Mouse (Mus musculus): ENCODE measurements around the gene Filip1. TPM values are rescaled to one million over a fixed set of nuclear protein-coding genes. Genes with fewer than 3 reads are reported as not detected.

Filip1 gene
- polyA plus RNA-seq, 2 experiments: 4.9 to 6.0 TPM

DNA sequence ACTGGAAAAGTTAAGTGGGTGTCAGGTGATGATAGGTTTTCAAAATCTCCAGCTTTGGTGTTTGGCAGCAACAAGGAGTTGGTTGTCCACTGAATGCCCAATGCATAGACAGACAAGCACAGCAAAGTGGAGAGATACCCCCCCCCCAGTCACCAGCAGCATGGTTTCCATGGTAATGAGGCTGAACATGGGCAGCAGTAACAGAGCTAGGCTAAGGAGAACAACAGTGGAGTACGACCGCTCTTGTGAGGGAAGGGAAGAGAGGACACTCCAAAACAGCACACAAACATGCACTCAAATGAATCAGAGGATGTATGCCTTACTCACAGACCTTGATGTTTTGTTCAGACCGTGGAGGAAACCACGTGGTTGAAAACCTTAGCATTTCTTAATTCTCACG, 37.5 kb downstream of the Filip1 start:
- no peaks in the 10 kb centered on the region for H3K36me3 ChIP-seq (ENCODE audit: control insufficient read depth, insufficient read depth, low read length)
- no peak overlapping the region for H3K4me3 ChIP-seq (replicated peaks; ENCODE audit: low read length)
- ATAC-seq (ENCODE audit: low FRiP score, low read depth) (no peak), DNase-seq (ENCODE audit: low spot score) (no peak)
- H3K4me2 ChIP-seq (replicated peaks; ENCODE audit: low read depth, low read length, severe bottlenecking): no peak overlapping the region
- H3K9me3 ChIP-seq (ENCODE audit: control insufficient read depth, low read length): no peaks in the 10 kb centered on the region
- H3K4me1 ChIP-seq (ENCODE audit: control insufficient read depth, insufficient read depth, low read length): peaks cover 10% of the 10 kb centered on the region
- no peaks in the 10 kb centered on the region for H3K27me3 ChIP-seq (ENCODE audit: control insufficient read depth, insufficient read depth, low read length)
- no peak for TF ChIP-seq POLR2A (IDR thresholded peaks at IDR 0.05; ENCODE audit: borderline replicate concordance, extremely low read depth, insufficient read depth, insufficient read length)
- no peak overlapping the region for H3K27ac ChIP-seq (replicated peaks; ENCODE audit: low read depth, low read length)
- 77% methylated on average over 5 of the region's 5 CpGs for WGBS
- no peak overlapping the region for H3K9ac ChIP-seq (ENCODE audit: low read depth, low read length, severe bottlenecking)

DNA sequence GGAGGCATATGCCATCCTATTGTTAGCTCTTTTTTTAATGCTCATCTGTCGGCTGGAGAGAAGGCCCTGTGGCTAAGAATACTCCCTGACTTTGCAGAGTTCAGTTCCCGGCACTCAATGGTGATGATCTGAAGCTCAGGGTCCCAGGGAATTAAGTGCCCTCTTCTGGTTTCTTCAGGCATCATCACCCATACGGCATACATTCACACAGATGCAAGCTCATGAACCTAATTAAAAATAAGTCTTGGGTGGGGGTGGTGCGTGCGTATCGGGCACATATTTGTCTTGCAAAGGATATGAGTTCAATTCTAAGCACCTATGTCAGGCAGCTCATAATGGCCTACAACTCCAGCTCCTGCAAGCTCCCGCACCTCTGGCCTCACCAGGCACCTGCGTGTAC, 39.1 kb downstream of the Filip1 start:
- Histone ChIP-seq H3K36me3 (ENCODE audit: control insufficient read depth, insufficient read depth, low read length) (no peaks in the 10 kb centered on the region), H3K4me2 (replicated peaks; ENCODE audit: low read depth, low read length, severe bottlenecking) (no peak overlapping the region), H3K27ac (replicated peaks; ENCODE audit: low read depth, low read length) (no peak overlapping the region), H3K4me3 (replicated peaks; ENCODE audit: low read length) (no peak overlapping the region), H3K9me3 (ENCODE audit: control insufficient read depth, low read length) (no peaks in the 10 kb centered on the region), H3K27me3 (ENCODE audit: control insufficient read depth, insufficient read depth, low read length) (no peaks in the 10 kb centered on the region), H3K9ac (ENCODE audit: low read depth, low read length, severe bottlenecking) (no peak overlapping the region), H3K4me1 (ENCODE audit: control insufficient read depth, insufficient read depth, low read length) (peaks cover 9% of the 10 kb centered on the region)
- TF ChIP-seq POLR2A (IDR thresholded peaks at IDR 0.05; ENCODE audit: borderline replicate concordance, extremely low read depth, insufficient read depth, insufficient read length): no peak
- DNase-seq (ENCODE audit: low spot score) (no peak), ATAC-seq (ENCODE audit: low FRiP score, low read depth) (no peak)
- 86% methylated on average over 8 of the region's 8 CpGs for WGBS

DNA sequence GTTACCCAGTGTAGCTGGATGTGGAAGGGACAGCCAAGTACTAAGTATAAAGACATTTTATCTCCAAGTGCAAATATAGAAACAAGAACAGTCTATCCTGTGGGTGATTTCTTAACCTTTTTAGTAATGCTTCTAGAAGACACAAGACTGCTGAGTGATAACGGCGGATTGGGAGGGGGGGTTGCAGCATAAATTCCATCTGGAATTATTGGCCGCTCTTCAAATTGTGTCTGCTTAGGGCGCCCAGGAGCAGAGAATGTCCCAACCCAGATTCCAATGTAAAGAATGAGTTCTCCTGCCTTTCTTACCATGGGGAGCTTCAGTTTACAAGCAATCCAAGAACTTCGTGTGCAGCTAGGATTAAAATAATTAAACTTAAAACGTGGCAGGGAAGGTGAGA, 39.9 kb downstream of the Filip1 start:
- no peak overlapping the region for H3K4me2 ChIP-seq (replicated peaks; ENCODE audit: low read depth, low read length, severe bottlenecking)
- H3K27ac ChIP-seq (replicated peaks; ENCODE audit: low read depth, low read length): no peak overlapping the region
- H3K4me1 ChIP-seq (ENCODE audit: control insufficient read depth, insufficient read depth, low read length): 0 out of 2 replicates have a peak, but pooled peaks cover under 1% of the 10 kb centered on the region
- no peak for ATAC-seq (ENCODE audit: low FRiP score, low read depth)
- no peak for TF ChIP-seq POLR2A (IDR thresholded peaks at IDR 0.05; ENCODE audit: borderline replicate concordance, extremely low read depth, insufficient read depth, insufficient read length)
- H3K9me3 ChIP-seq (ENCODE audit: control insufficient read depth, low read length): no peaks in the 10 kb centered on the region
- no peak for DNase-seq (ENCODE audit: low spot score)
- 56% methylated on average over 6 of the region's 6 CpGs for WGBS
- no peak overlapping the region for H3K9ac ChIP-seq (ENCODE audit: low read depth, low read length, severe bottlenecking)
- no peak overlapping the region for H3K4me3 ChIP-seq (replicated peaks; ENCODE audit: low read length)
- no peaks in the 10 kb centered on the region for H3K27me3 ChIP-seq (ENCODE audit: control insufficient read depth, insufficient read depth, low read length)
- H3K36me3 ChIP-seq (ENCODE audit: control insufficient read depth, insufficient read depth, low read length): no peaks in the 10 kb centered on the region

DNA sequence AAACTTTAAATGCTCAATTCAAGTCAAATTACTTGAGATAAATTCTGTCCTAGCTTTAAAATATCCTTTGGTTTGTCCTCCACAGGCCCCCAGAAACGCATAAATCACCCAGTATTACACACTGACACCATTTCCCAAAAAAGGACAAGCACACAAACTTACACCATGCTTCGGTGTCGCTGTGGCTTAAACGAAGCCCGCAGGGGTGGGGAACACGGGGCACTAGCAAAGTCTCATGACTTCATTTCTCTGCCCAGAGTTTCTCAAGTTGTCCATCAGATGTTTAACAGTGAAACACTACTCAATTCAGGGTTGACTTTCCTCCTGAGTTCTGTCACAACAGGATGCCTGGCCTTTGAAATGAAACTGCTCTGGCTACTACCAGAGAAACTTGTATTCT, 41.0 kb downstream of the Filip1 start:
- Histone ChIP-seq H3K36me3 (ENCODE audit: control insufficient read depth, insufficient read depth, low read length) (no peaks in the 10 kb centered on the region), H3K27me3 (ENCODE audit: control insufficient read depth, insufficient read depth, low read length) (no peaks in the 10 kb centered on the region), H3K9ac (ENCODE audit: low read depth, low read length, severe bottlenecking) (no peak overlapping the region), H3K4me2 (replicated peaks; ENCODE audit: low read depth, low read length, severe bottlenecking) (no peak overlapping the region), H3K27ac (replicated peaks; ENCODE audit: low read depth, low read length) (no peak overlapping the region), H3K9me3 (ENCODE audit: control insufficient read depth, low read length) (no peaks in the 10 kb centered on the region), H3K4me3 (replicated peaks; ENCODE audit: low read length) (no peak overlapping the region), H3K4me1 (ENCODE audit: control insufficient read depth, insufficient read depth, low read length) (no peaks in the 10 kb centered on the region)
- 75% methylated on average over 6 of the region's 6 CpGs for WGBS
- TF ChIP-seq POLR2A (IDR thresholded peaks at IDR 0.05; ENCODE audit: borderline replicate concordance, extremely low read depth, insufficient read depth, insufficient read length): no peak
- DNase-seq (ENCODE audit: low spot score) (no peak), ATAC-seq (ENCODE audit: low FRiP score, low read depth) (no peak)

DNA sequence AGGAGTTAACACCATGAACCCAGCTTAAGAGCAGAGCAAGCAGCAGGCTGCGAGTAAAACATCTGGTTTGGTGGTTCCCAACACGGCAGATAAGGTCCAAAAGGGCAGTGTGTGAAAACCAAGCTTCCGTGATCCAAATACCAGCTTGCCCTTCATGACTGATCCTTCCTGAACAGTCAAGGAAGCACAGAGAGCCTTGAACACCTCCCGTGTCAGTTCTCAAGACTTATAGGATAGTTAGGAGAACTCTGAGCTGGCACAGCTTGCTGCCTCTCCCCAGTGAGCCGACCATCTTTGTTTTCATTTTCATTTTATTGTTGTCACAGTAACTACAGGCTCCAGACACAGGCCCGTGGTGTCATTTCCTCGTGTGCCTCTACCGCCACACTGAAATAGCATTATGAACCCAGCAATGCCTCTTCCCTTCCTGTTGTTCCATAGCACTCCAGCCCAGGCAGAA, 42.0 kb downstream of the Filip1 start:
- Histone ChIP-seq H3K27ac (replicated peaks; ENCODE audit: low read depth, low read length) (no peak overlapping the region), H3K27me3 (ENCODE audit: control insufficient read depth, insufficient read depth, low read length) (no peaks in the 10 kb centered on the region), H3K4me1 (ENCODE audit: control insufficient read depth, insufficient read depth, low read length) (no peaks in the 10 kb centered on the region), H3K9ac (ENCODE audit: low read depth, low read length, severe bottlenecking) (no peak overlapping the region), H3K4me3 (replicated peaks; ENCODE audit: low read length) (no peak overlapping the region), H3K4me2 (replicated peaks; ENCODE audit: low read depth, low read length, severe bottlenecking) (no peak overlapping the region), H3K36me3 (ENCODE audit: control insufficient read depth, insufficient read depth, low read length) (no peaks in the 10 kb centered on the region), H3K9me3 (ENCODE audit: control insufficient read depth, low read length) (no peaks in the 10 kb centered on the region)
- DNase-seq (ENCODE audit: low spot score) (no peak), ATAC-seq (ENCODE audit: low FRiP score, low read depth) (no peak)
- 54% methylated on average over 8 of the region's 8 CpGs for WGBS
- no peak for TF ChIP-seq POLR2A (IDR thresholded peaks at IDR 0.05; ENCODE audit: borderline replicate concordance, extremely low read depth, insufficient read depth, insufficient read length)

DNA sequence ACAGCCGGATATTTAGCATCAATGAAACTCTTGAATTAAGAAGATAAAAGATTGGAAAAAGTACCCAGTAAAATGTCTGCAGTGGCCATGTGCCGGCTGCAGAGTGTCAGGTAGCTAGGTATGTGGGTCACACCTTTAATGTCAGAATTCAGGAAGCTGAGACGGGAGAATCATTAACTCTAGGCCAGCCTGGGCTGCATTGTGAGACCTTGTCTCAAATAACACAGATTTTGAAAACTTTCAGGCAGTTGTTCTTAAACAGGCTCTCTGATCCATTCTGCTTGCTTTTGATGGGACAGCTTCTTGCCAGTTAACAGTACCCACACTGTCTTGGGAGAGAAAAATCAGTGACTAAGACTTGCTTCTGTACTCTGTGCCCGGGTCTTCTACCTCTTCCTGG, 43.1 kb downstream of the Filip1 start:
- Histone ChIP-seq H3K27ac (replicated peaks; ENCODE audit: low read depth, low read length) (no peak overlapping the region), H3K4me3 (replicated peaks; ENCODE audit: low read length) (no peak overlapping the region), H3K27me3 (ENCODE audit: control insufficient read depth, insufficient read depth, low read length) (no peaks in the 10 kb centered on the region), H3K4me1 (ENCODE audit: control insufficient read depth, insufficient read depth, low read length) (no peaks in the 10 kb centered on the region), H3K36me3 (ENCODE audit: control insufficient read depth, insufficient read depth, low read length) (no peaks in the 10 kb centered on the region), H3K4me2 (replicated peaks; ENCODE audit: low read depth, low read length, severe bottlenecking) (no peak overlapping the region), H3K9ac (ENCODE audit: low read depth, low read length, severe bottlenecking) (no peak overlapping the region), H3K9me3 (ENCODE audit: control insufficient read depth, low read length) (no peaks in the 10 kb centered on the region)
- ATAC-seq (ENCODE audit: low FRiP score, low read depth) (no peak), DNase-seq (ENCODE audit: low spot score) (no peak)
- WGBS: 73% methylated on average over 4 of the region's 4 CpGs
- TF ChIP-seq POLR2A (IDR thresholded peaks at IDR 0.05; ENCODE audit: borderline replicate concordance, extremely low read depth, insufficient read depth, insufficient read length): no peak

All from limb, embryonic 14.5 days (tissue).